Mouse (Mus musculus) gastrocnemius, adult 2 months (tissue): ENCODE results near the gene Nek7. TPM values are rescaled to one million over a fixed set of nuclear protein-coding genes. Genes with fewer than 3 reads are reported as not detected.

Experiments used
- DNase-seq: peaks from one replicate; pipeline ENCODE4 v3.0.0; 2022
- H3K27ac ChIP-seq: fragments of 200-600 bp; 2 replicates; pipeline ENCODE4 v1.8.1; 2022; ENCODE audit warnings: mild to moderate bottlenecking
- H3K4me3 ChIP-seq: fragments of 200-600 bp; 2 replicates; pipeline ENCODE4 v1.8.1; 2022; ENCODE audit warnings: mild to moderate bottlenecking, moderate library complexity
- CTCF ChIP-seq: fragments of 200-600 bp; IDR thresholded peaks from 2 replicates; pipeline ENCODE4 v1.8.1; 2022; ENCODE audit warnings: antibody characterized with exemption, mild to moderate bottlenecking, moderate library complexity
- intact Hi-C: fragments of 180-260 bp; cut with DNase I; formaldehyde crosslinking; loops from one replicate; pipeline ENCODE4 v1.15.1; 2025
- total RNA-seq, 2 experiments: library from RNA; stranded (reverse); gene quantifications; 2 replicates each; pipeline ENCODE4 v1.2.3; 2021

Nek7 gene
- total RNA-seq, 2 experiments from 2014 or later, result 97.8 to 113 TPM

- TF ChIP-seq CTCF, result no peak
- no peak overlapping the region for H3K27ac ChIP-seq
- no peak for DNase-seq
- intact Hi-C loops, result no loop called here
- no peak overlapping the region for H3K4me3 ChIP-seq
These were observed 139.2 kb downstream of the Nek7 start for GRCm38 (mm10) chr1:138480694-138481093.

- no peak overlapping the region for H3K27ac ChIP-seq
- no peak for TF ChIP-seq CTCF
- no peak overlapping the region for H3K4me3 ChIP-seq
- DNase-seq, result no peak
- intact Hi-C loops, result no loop called here
These were observed 154.6 kb downstream of the Nek7 start for GRCm38 (mm10) chr1:138465352-138465751.

GRCm38 (mm10) chr1:138461425-138461824 is 158.5 kb downstream of the Nek7 start:
- DNase-seq, result no peak

GRCm38 (mm10) chr1:138449476-138449851 is 170.5 kb downstream of the Nek7 start:
- no peak overlapping the region for H3K27ac ChIP-seq
- H3K4me3 ChIP-seq, result no peak overlapping the region
- DNase-seq, result no peak
- intact Hi-C loops, result no loop called here
- TF ChIP-seq CTCF, result no peak

More at GRCm38 (mm10) chr1:138461425-138461824, 158.5 kb downstream of the Nek7 start:
- Histone ChIP-seq H3K27ac (no peak overlapping the region), H3K4me3 (no peak overlapping the region)
- no peak for TF ChIP-seq CTCF
- intact Hi-C loops, result no loop called here

GRCm38 (mm10) chr1:138448635-138449475 is 171.1 kb downstream of the Nek7 start:
- DNase-seq, result no peak
- no peak for TF ChIP-seq CTCF
- Histone ChIP-seq H3K27ac (no peak overlapping the region), H3K4me3 (no peak overlapping the region)
- intact Hi-C loops, result no loop called here

GRCm38 (mm10) chr1:138446846-138447245 is 173.1 kb downstream of the Nek7 start:
- no peak for DNase-seq
- H3K4me3 ChIP-seq, result no peak overlapping the region
- no peak for TF ChIP-seq CTCF
- no peak overlapping the region for H3K27ac ChIP-seq
- intact Hi-C loops, result no loop called here

Other genes with a start within 250 kb of the Nek7 start
- not detected for gene Lhx9, start 228.4 kb upstream of the Nek7 start, total RNA-seq
- gene 2310009B15Rik, start 236.7 kb upstream of the Nek7 start, total RNA-seq, result 10 to 100 TPM; 14.6 to 15.6 TPM